Mouse (Mus musculus): ENCODE results near the gene Alk. TPM values are rescaled to one million over a fixed set of nuclear protein-coding genes. Genes with fewer than 3 reads are reported as not detected.
A peak's percentile ranks its signal among the peaks of the same experiment; 100 is the strongest.

Gene Alk
- polyA plus RNA-seq, 1 experiment from 2014 or later, result 0.09 TPM

DNA sequence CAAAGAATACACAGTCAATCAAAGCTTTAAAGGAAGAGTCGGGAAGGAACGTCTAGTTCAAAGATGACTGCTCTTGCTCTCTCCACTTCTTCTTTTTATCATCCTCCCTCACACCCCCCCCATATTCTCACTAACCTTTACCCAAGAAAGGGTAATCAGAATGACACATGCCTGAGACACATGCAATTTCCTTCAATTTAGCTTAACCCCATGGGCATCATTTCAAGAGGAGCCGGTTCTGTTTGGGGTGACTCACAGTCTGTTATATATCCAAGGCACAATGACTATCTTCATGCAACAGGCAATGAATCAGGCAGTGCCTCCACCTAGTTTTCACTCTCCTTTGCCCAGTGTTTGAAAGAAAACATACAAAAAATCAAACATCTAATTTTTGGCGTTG, 265.0 kb downstream of the Alk start:
- WGBS, result 96% methylated on average over 4 of the region's 4 CpGs
- H3K27me3 ChIP-seq (ENCODE audit: poor library complexity, severe bottlenecking), result no peaks in the 10 kb centered on the region
- no peaks in the 10 kb centered on the region for H3K36me3 ChIP-seq (replicated peaks)
- H3K4me1 ChIP-seq, result no peaks in the 10 kb centered on the region
- H3K4me3 ChIP-seq, result no peak overlapping the region
- no peak for DNase-seq (ENCODE audit: extremely low spot score, low spot score)
- H3K9me3 ChIP-seq, result no peaks in the 10 kb centered on the region
- no peak overlapping the region for H3K27ac ChIP-seq

DNA sequence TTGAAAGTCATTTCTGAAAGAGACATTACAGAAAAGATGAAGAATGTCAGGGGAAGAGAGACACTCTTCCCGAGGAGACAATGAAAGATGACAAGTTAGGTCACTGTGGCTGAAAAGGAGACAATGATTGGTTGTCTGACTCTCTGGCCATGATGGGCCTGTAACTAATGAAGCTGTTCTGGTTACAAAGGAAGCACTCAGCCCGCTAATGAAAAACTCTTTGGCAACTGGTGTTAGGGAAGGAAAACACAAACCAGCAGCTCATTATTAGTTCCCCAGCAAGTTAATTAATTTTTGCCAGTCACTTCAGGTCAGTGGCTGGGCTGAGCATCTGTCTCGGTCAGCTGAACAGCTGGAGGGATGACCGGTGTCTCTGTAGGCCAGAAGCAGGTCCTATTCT, 271.5 kb downstream of the Alk start:
- WGBS, result 32% methylated on average over 4 of the region's 4 CpGs
- no peaks in the 10 kb centered on the region for H3K36me3 ChIP-seq (replicated peaks)
- no peaks in the 10 kb centered on the region for H3K27me3 ChIP-seq (ENCODE audit: poor library complexity, severe bottlenecking)
- no peaks in the 10 kb centered on the region for H3K9me3 ChIP-seq
- H3K27ac ChIP-seq, result no peak overlapping the region
- H3K4me1 ChIP-seq, result peaks cover 9% of the 10 kb centered on the region
- no peak for DNase-seq (ENCODE audit: extremely low spot score, low spot score)
- H3K4me3 ChIP-seq, result no peak overlapping the region

DNA sequence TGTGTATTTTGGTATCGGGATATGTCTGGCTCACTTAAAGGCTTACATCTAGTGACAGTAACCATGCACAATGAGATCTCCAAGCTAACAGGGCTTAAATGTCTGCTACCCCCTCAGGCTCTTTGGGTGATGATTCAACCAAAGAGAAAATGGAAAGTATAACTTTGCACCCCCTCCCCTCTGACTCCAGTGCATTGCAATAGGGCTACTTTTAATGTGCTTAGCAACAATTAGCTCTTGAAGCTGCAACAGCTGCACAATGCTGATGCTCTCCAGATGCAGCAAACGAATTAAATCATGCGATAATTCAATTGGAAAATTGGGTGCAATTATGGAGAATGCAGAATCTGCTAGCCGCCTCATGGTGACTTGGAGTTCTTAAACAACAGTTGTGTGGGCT, 278.5 kb downstream of the Alk start:
- Histone ChIP-seq H3K27me3 (ENCODE audit: poor library complexity, severe bottlenecking) (no peaks in the 10 kb centered on the region), H3K4me3 (no peak overlapping the region), H3K27ac (no peak overlapping the region), H3K4me1 (no peaks in the 10 kb centered on the region), H3K9me3 (no peaks in the 10 kb centered on the region), H3K36me3 (replicated peaks) (no peaks in the 10 kb centered on the region)
- no peak for DNase-seq (ENCODE audit: extremely low spot score, low spot score)
- WGBS, result 89% methylated on average over 4 of the region's 4 CpGs

DNA sequence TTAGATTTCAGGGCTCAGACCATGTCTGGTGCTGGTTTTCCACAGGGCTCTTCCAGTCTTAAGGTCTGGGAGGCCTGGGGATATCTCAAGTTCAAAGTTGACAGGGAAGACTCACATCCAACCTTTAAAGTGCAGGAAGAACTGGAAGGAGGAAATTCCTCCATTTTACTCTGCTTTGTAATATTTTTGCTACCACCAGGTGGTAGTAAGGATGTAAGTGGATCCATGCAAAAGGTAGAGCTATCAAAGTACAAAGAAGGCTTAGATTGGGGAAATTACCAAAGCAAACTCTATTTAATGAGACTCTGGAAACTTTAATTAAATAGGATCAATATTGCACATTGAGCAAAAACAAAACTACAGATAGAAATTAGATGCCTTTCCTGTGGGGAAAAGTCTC, 284.9 kb downstream of the Alk start:
- no peak for DNase-seq (ENCODE audit: extremely low spot score, low spot score)
- Histone ChIP-seq H3K4me3 (no peak overlapping the region), H3K27ac (no peak overlapping the region), H3K9me3 (no peaks in the 10 kb centered on the region), H3K27me3 (ENCODE audit: poor library complexity, severe bottlenecking) (no peaks in the 10 kb centered on the region), H3K36me3 (replicated peaks) (no peaks in the 10 kb centered on the region), H3K4me1 (no peaks in the 10 kb centered on the region)

DNA sequence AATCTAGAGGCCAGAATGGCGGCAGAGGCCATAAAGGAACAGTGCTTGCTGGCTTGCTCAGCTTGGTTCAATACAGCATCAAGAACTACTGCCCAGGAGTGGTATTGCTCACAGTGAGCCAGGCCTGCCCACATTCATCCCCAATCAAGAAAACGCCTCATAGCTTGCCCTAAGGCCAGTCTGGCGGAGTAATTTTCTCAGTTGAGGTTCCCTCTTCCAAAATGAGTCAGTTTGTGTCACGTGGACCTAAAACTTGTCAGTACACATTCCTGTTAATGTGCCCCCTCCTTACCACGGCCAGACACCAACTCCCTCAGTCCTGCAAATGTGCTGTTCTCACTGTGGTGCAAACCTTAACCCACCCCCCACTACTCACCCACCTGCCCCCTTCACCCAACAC, 304.8 kb downstream of the Alk start:
- Histone ChIP-seq H3K36me3 (replicated peaks) (no peaks in the 10 kb centered on the region), H3K9me3 (no peaks in the 10 kb centered on the region), H3K27me3 (ENCODE audit: poor library complexity, severe bottlenecking) (no peaks in the 10 kb centered on the region), H3K4me3 (no peak overlapping the region), H3K27ac (no peak overlapping the region), H3K4me1 (0 out of 2 replicates have a peak, but pooled peaks cover 3% of the 10 kb centered on the region)
- 87% methylated on average over 5 of the region's 5 CpGs for WGBS
- no peak for DNase-seq (ENCODE audit: extremely low spot score, low spot score)

DNA sequence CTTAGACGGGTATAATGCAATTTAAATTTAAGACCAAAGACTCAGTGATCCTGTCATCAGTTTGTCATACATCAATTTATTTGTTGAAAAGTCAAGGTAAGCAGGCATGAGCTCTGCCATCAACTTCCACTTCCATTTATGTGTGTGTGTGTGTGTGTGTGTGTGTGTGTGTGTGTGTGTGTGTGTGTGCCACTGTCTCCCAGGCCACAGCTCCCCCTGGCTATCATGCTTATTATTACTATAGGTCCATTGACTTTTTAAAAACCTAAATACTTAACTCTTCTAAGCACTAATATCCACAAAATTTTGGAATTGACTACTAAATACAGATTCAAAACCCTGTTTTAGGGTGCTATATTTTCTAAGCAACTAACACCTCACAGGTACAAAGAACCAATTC, 308.1 kb downstream of the Alk start:
- Histone ChIP-seq H3K27ac (no peak overlapping the region), H3K27me3 (ENCODE audit: poor library complexity, severe bottlenecking) (no peaks in the 10 kb centered on the region), H3K9me3 (no peaks in the 10 kb centered on the region), H3K4me1 (no peaks in the 10 kb centered on the region), H3K36me3 (replicated peaks) (no peaks in the 10 kb centered on the region), H3K4me3 (no peak overlapping the region)
- WGBS, result 92% methylated on average over 1 of the region's 1 CpGs
- DNase-seq (ENCODE audit: extremely low spot score, low spot score), result no peak

DNA sequence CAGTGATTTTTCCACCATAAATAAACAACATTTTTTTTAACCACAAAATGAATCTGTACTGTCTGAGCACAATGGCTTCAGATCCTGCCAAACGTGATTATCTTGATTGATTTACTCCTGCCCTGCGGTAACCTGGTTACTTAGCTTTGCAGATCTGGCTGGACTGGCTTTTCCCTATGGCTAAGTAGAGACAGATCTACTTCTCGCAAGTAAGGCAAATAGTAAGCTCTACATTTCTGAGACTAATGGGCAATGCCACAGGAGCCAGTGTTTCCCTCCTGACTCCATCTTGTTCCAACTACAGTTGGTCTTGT, 311.2 kb downstream of the Alk start:
- no peaks in the 10 kb centered on the region for H3K4me1 ChIP-seq
- H3K9me3 ChIP-seq, result no peaks in the 10 kb centered on the region
- no peak overlapping the region for H3K27ac ChIP-seq
- whole genome bisulfite sequencing, result 85% methylated on average over 3 of the region's 3 CpGs
- no peak for DNase-seq (ENCODE audit: extremely low spot score, low spot score)
- no peaks in the 10 kb centered on the region for H3K36me3 ChIP-seq (replicated peaks)
- H3K4me3 ChIP-seq, result no peak overlapping the region
- no peaks in the 10 kb centered on the region for H3K27me3 ChIP-seq (ENCODE audit: poor library complexity, severe bottlenecking)

DNA sequence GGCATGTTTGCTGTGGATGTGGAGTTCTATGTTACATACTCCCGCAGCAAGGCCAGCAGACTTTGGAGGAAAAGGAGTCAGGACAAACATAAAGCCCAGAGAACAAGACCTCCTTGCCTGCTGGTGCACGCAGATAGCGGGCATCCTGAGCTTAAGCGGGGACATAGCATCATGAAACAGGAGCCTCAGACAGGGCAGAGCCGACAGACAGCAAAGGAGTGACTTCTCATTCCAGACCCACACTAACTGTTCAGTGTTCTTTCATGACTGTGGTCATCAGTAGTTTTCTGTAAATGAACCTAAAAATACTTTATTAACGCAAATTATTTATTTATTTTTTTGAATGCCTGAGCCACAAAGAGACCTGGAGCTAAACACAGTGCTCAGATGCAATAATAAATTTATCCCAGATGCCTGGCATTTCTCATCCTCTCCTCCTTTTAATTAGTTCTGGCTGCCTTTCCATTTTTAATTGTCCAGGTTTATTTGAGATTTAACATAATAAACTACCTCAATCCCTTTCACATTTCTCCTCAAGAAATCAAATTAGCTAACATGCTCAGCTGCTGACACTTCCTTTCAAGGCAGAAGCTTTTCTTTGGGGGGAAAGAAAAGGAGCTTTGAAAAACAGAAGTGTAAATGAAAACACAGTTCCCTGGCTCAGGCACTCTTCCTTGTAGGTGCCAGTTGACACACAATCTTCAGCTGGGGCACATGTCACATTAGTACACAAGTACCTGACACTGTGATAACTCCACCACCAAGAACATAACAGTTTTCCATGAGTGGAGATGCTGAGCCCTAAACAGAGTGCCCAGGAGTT, 311.8 kb downstream of the Alk start:
- Histone ChIP-seq H3K36me3 (replicated peaks) (no peaks in the 10 kb centered on the region), H3K27me3 (ENCODE audit: poor library complexity, severe bottlenecking) (no peaks in the 10 kb centered on the region), H3K4me1 (no peaks in the 10 kb centered on the region), H3K9me3 (no peaks in the 10 kb centered on the region), H3K27ac (no peak overlapping the region), H3K4me3 (no peak overlapping the region)
- DNase-seq (ENCODE audit: extremely low spot score, low spot score), result no peak
- 89% methylated on average over 6 of the region's 6 CpGs for WGBS

DNA sequence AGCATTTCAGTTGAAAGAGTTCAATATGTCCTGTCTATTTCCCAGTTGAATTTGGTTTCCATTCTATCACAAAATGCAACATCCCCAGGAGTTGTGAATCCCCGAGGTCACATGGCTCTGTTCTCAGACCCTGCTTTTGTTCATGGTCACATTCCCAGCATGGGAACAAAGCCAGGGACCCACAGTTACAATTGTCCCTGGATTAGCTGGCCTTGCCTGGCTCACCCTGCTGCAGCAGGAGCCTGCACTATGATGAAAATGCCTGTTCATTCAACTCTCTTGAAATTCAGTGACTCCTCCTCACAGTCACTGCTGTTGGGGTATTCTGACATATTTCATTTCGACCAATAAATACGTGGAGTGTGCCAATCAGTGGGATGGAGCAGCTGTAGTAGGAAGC, 318.5 kb downstream of the Alk start:
- Histone ChIP-seq H3K4me1 (peaks cover 13% of the 10 kb centered on the region), H3K27me3 (ENCODE audit: poor library complexity, severe bottlenecking) (no peaks in the 10 kb centered on the region), H3K4me3 (no peak overlapping the region), H3K27ac (0 out of 2 replicates have a peak overlapping the region, but pooled peaks have one; percentile 31), H3K36me3 (replicated peaks) (no peaks in the 10 kb centered on the region), H3K9me3 (no peaks in the 10 kb centered on the region)
- WGBS, result 25% methylated on average over 3 of the region's 3 CpGs
- DNase-seq (ENCODE audit: extremely low spot score, low spot score), result peak; percentile 28

DNA sequence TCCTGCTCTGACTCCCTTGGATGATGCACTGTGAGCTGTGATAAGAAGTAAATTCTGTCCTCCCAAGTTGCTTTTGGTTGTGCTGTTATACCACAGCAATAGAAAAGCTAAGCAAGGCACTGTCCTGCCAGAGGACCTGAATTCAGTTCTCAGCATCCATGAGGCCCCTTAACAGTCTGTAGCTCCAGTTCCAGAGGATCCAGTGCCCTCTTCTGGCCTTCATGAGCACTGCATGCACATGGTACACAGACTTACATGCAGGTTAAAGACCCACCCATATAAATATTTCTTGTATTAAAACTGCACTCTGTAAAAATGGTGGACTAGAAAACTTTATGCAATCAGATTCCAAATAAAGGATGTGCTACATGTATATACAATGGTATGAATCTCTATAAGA, 326.1 kb downstream of the Alk start:
- H3K36me3 ChIP-seq (replicated peaks), result no peaks in the 10 kb centered on the region
- no peaks in the 10 kb centered on the region for H3K4me1 ChIP-seq
- no peak for DNase-seq (ENCODE audit: extremely low spot score, low spot score)
- no peak overlapping the region for H3K27ac ChIP-seq
- no peak overlapping the region for H3K4me3 ChIP-seq
- no peaks in the 10 kb centered on the region for H3K27me3 ChIP-seq (ENCODE audit: poor library complexity, severe bottlenecking)
- 0 out of 2 replicates have a peak, but pooled peaks cover 6% of the 10 kb centered on the region for H3K9me3 ChIP-seq

DNA sequence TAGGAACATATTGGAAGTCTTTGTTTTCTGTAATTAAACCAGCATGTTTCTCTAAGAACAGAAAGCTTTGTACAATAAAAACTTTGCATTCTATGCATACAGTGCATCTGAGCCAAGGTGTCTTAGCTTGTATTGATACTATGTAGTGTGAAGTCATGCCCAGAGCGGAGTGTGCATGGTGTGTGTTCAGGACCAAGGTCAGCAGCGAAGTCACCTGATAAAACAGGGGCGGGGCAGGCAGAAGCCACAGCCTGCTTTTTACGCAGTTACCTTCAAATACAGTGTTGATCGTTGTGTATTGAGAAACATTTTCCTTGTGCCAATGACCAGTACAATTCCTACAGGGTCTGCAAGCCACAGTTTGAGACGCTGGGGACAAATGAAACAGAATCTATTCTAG, 327.6 kb downstream of the Alk start:
- Histone ChIP-seq H3K27ac (no peak overlapping the region), H3K9me3 (0 out of 2 replicates have a peak, but pooled peaks cover 6% of the 10 kb centered on the region), H3K36me3 (replicated peaks) (no peaks in the 10 kb centered on the region), H3K4me3 (no peak overlapping the region), H3K4me1 (no peaks in the 10 kb centered on the region), H3K27me3 (ENCODE audit: poor library complexity, severe bottlenecking) (no peaks in the 10 kb centered on the region)
- whole genome bisulfite sequencing, result 76% methylated on average over 6 of the region's 6 CpGs
- no peak for DNase-seq (ENCODE audit: extremely low spot score, low spot score)

DNA sequence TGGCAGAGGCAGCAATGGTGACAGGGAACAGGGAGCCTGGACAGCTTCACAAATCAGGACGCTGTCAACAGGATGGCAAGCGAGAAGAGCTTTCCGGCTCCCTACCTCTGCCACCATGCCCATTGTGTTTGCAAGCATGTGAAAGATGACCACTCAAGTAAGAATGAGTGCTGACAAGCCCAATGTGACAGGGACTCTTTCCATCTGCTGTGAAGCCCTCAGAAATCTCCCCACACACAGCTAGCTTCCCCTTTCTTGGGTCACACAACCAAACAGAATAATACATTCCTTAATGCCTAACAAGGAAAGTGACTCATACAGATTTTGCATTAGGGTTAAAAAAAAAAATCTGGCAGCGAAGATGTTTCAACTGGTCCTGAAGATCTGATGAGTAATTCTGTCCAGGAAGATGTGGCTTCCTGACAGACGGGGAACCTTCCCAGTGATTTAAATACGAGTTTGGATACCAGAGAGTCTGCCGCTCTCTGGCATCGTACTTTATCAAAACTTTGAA, 329.0 kb downstream of the Alk start:
- no peaks in the 10 kb centered on the region for H3K36me3 ChIP-seq (replicated peaks)
- no peak for DNase-seq (ENCODE audit: extremely low spot score, low spot score)
- H3K27ac ChIP-seq, result no peak overlapping the region
- H3K4me3 ChIP-seq, result no peak overlapping the region
- 0 out of 2 replicates have a peak, but pooled peaks cover 6% of the 10 kb centered on the region for H3K9me3 ChIP-seq
- WGBS, result 93% methylated on average over 8 of the region's 8 CpGs
- H3K27me3 ChIP-seq (ENCODE audit: poor library complexity, severe bottlenecking), result no peaks in the 10 kb centered on the region
- no peaks in the 10 kb centered on the region for H3K4me1 ChIP-seq

DNA sequence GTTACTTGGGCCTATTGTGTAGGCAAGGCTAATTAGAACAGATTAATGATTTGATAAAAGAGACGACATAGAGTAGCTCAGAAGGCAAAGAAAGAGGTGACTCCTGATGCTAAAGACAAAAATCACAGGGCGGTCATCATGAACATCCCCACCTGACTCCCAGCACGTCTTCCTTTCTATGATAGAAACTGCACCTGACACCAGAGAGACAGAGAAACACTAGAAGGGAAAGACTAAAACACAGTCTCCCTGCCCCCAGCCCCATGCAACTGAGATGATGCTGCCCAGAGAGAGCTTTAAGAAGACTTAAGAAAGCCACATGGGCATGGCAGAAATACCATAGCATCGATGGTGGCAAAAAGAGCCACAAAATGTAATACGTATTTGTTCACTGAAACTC, 330.2 kb downstream of the Alk start:
- Histone ChIP-seq H3K27me3 (ENCODE audit: poor library complexity, severe bottlenecking) (no peaks in the 10 kb centered on the region), H3K4me3 (no peak overlapping the region), H3K4me1 (no peaks in the 10 kb centered on the region), H3K36me3 (replicated peaks) (no peaks in the 10 kb centered on the region), H3K27ac (no peak overlapping the region), H3K9me3 (0 out of 2 replicates have a peak, but pooled peaks cover 6% of the 10 kb centered on the region)
- 88% methylated on average over 5 of the region's 5 CpGs for WGBS
- DNase-seq (ENCODE audit: extremely low spot score, low spot score), result no peak

DNA sequence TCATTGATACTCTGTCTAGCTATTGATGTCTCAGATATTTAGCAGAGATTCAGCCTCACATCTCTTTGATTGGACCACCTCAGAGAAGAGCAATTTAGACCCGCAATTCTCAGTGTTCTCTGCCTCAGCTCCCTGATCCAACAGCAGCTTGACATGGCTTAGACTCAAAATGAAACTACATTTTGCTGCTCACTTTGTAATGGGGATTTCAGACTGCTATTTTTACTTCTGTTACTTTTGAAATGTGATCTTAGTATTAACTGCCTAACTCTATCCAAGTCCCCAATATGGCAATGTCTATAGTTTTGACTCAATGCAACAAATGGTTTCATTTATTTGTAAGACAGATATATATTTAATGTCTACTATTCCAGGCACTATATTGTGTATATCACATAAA, 332.8 kb downstream of the Alk start:
- Histone ChIP-seq H3K27me3 (ENCODE audit: poor library complexity, severe bottlenecking) (no peaks in the 10 kb centered on the region), H3K27ac (no peak overlapping the region), H3K36me3 (replicated peaks) (no peaks in the 10 kb centered on the region), H3K4me3 (no peak overlapping the region), H3K4me1 (no peaks in the 10 kb centered on the region), H3K9me3 (no peaks in the 10 kb centered on the region)
- DNase-seq (ENCODE audit: extremely low spot score, low spot score), result no peak
- 86% methylated on average over 1 of the region's 1 CpGs for WGBS

All from forebrain, embryonic 10.5 days (tissue).